Mouse (Mus musculus) left cerebral cortex, adult 8-10 months (tissue): Measurements from ENCODE around the gene Apol9b. TPM values are rescaled to one million over a fixed set of nuclear protein-coding genes. Genes with fewer than 3 reads are reported as not detected.

ENCODE experiments used
- DNase-seq, 2 experiments: peaks; one replicate each; pipeline ENCODE4 v3.0.0; 2022; ENCODE audit warnings: low spot score in 2 of 2
- total RNA-seq, 4 experiments: library from RNA; stranded (reverse); gene quantifications; 2 replicates each; pipeline ENCODE4 v1.2.4; 2022

The Apol9b gene
- total RNA-seq, 4 experiments from 2014 or later: not detected

- peak in 1 of 2 experiments; percentile 79 for DNase-seq
Measured at GRCm38 (mm10) chr15:77775186-77775963, 46.5 kb downstream of the Apol9b start.

- no peak for DNase-seq
Measured at GRCm38 (mm10) chr15:77782449-77783014, 53.7 kb downstream of the Apol9b start.

- DNase-seq: peak in 1 of 2 experiments; percentile 91
Measured at GRCm38 (mm10) chr15:77784039-77784824, 55.4 kb downstream of the Apol9b start.

- no peak for DNase-seq
Measured at GRCm38 (mm10) chr15:77785807-77786206, 57.0 kb downstream of the Apol9b start.

Other genes with a start within 250 kb of the Apol9b start
- not detected for gene Apol11a, start 220.8 kb upstream of the Apol9b start, total RNA-seq
- not detected for gene Apol7c, start 195.7 kb upstream of the Apol9b start, total RNA-seq
- gene 1700025B11Rik, start 167.1 kb upstream of the Apol9b start, total RNA-seq: not detected
- under 1 TPM in 3 of 4 experiments, not detected in 1; 0.25 to 0.33 (median 0.27) TPM for gene Apol10b, start 132.9 kb upstream of the Apol9b start, total RNA-seq
- not detected for gene Gm36245, start 129.8 kb upstream of the Apol9b start, total RNA-seq
- under 1 TPM in 3 of 4 experiments, not detected in 1; 0.19 to 0.36 (median 0.20) TPM for gene Apol11b, start 85.8 kb upstream of the Apol9b start, total RNA-seq
- gene Apol7e, start 30.2 kb upstream of the Apol9b start, total RNA-seq: not detected
- gene Apol8, start 28.0 kb downstream of the Apol9b start, total RNA-seq: 1 to 10 TPM; 6.6 to 8.0 (median 7.3) TPM
- 10 to 100 TPM; 65.9 to 77.7 (median 71.1) TPM for gene Myh9, start 113.1 kb downstream of the Apol9b start, total RNA-seq
- 100 to 1,000 TPM; 126 to 139 (median 131) TPM for gene Txn2, start 200.0 kb downstream of the Apol9b start, total RNA-seq
- gene Foxred2, start 227.7 kb downstream of the Apol9b start, total RNA-seq: 10 to 100 TPM; 12.1 to 15.8 (median 14.5) TPM
- 100 to 1,000 TPM in 2 of 4 experiments, 10 to 100 TPM in 2; 87.5 to 106 (median 98.6) TPM for gene Eif3d, start 241.8 kb downstream of the Apol9b start, total RNA-seq